Mouse (Mus musculus) intestine, postnatal 0 days (tissue): Measurements from ENCODE around the gene Cnst. TPM values are rescaled to one million over a fixed set of nuclear protein-coding genes. Genes with fewer than 3 reads are reported as not detected.
A peak's percentile ranks its signal among the peaks of the same experiment; 100 is the strongest.

Experiments
- ATAC-seq: fragments of 200-750 bp; cut with Nextera tagmentation; 2 replicates; pipeline ENCODE4 v1.8.0; 2017; ENCODE audit warnings: mild to moderate bottlenecking, moderate TSS enrichment, moderate library complexity
- H3K27ac ChIP-seq: fragments of 300-500 bp; sonication (generic); 2 replicates; pipeline ENCODE4 v1.5.1; 2014; ENCODE audit warnings: mild to moderate bottlenecking, low read depth, low read length, moderate library complexity
- H3K27me3 ChIP-seq: fragments of 300-500 bp; sonication (generic); replicated peaks from 2 replicates; pipeline ENCODE4 v1.6.1; 2014; ENCODE audit warnings: low read length, mixed read lengths; ENCODE audit not compliant: control insufficient read depth, insufficient read depth
- H3K36me3 ChIP-seq: fragments of 300-500 bp; sonication (generic); 2 replicates; pipeline ENCODE4 v1.6.1; 2014; ENCODE audit warnings: mild to moderate bottlenecking, moderate library complexity; ENCODE audit not compliant: control insufficient read depth, insufficient read depth
- H3K4me1 ChIP-seq: fragments of 300-500 bp; sonication (generic); replicated peaks from 2 replicates; pipeline ENCODE4 v1.6.1; 2014; ENCODE audit warnings: antibody characterized with exemption, low read length, mixed read lengths; ENCODE audit not compliant: control insufficient read depth, insufficient read depth
- H3K4me2 ChIP-seq: fragments of 300-500 bp; sonication (generic); replicated peaks from 2 replicates; pipeline ENCODE4 v1.6.1; 2014; ENCODE audit warnings: low read depth, mild to moderate bottlenecking, moderate library complexity
- H3K4me3 ChIP-seq: fragments of 300-500 bp; sonication (generic); 2 replicates; pipeline ENCODE4 v1.5.1; 2014; ENCODE audit warnings: low read depth, low read length
- H3K9ac ChIP-seq: fragments of 300-500 bp; sonication (generic); 2 replicates; pipeline ENCODE4 v1.6.1; 2014; ENCODE audit warnings: mild to moderate bottlenecking, low read depth, low read length
- H3K9me3 ChIP-seq: fragments of 300-500 bp; sonication (generic); 2 replicates; pipeline ENCODE4 v1.6.1; 2016; ENCODE audit warnings: mixed run types; ENCODE audit not compliant: control insufficient read depth
- CTCF ChIP-seq: sonication (generic); IDR thresholded peaks from 2 replicates; pipeline ENCODE4 v1.5.1; 2016; ENCODE audit warnings: low read depth, mild to moderate bottlenecking, control low read depth, antibody characterized with exemption, moderate library complexity
- WGBS: fragments of 180-500 bp; shearing (Covaris S2); extraction: QIAGEN DNeasy Blood & Tissue Kit; methylation state at CpG from one replicate; pipeline ENCODE4 v1.1.7; 2014; 5-methylcytosine and 5-hydroxymethylcytosine counted together
- polyA plus RNA-seq: library from polyadenylated mRNA; unstranded; fragments of >200 nt; fragmentation: Nextera tagmentation; extraction: Ambion mirVana; gene quantifications from 2 replicates; pipeline ENCODE4 v1.2.1, GENCODE M21; 2015

Gene Cnst
- polyA plus RNA-seq, 1 experiment from 2014 or later = 8.4 TPM

- no peak; the same call in 1 of the 2 replicates for TF ChIP-seq CTCF
- ATAC-seq = peak; percentile 85
- H3K36me3 ChIP-seq = peaks cover 9% of the 10 kb centered on the region; the same call in 1 of the 2 replicates
- H3K4me2 ChIP-seq = peak within 1 kb of the TSS; percentile 88
- peak within 1 kb of the TSS; percentile 68 for H3K4me3 ChIP-seq
- H3K9ac ChIP-seq = peak within 1 kb of the TSS; percentile 74
- under 1% methylated on average over 74 of the region's 84 CpGs for WGBS
- H3K4me1 ChIP-seq = no peaks in the 10 kb centered on the region
- H3K9me3 ChIP-seq = no peaks in the 10 kb centered on the region
- no peaks in the 10 kb centered on the region for H3K27me3 ChIP-seq
- peak within 1 kb of the TSS; percentile 88 for H3K27ac ChIP-seq
These were observed 122.0 kb downstream of the Cnst start, which contains the start of gene Sccpdh for GRCm38 (mm10) chr1:179668013-179668805. Gene Sccpdh, plus strand, starts transcription at chr1:179668210.

DNA sequence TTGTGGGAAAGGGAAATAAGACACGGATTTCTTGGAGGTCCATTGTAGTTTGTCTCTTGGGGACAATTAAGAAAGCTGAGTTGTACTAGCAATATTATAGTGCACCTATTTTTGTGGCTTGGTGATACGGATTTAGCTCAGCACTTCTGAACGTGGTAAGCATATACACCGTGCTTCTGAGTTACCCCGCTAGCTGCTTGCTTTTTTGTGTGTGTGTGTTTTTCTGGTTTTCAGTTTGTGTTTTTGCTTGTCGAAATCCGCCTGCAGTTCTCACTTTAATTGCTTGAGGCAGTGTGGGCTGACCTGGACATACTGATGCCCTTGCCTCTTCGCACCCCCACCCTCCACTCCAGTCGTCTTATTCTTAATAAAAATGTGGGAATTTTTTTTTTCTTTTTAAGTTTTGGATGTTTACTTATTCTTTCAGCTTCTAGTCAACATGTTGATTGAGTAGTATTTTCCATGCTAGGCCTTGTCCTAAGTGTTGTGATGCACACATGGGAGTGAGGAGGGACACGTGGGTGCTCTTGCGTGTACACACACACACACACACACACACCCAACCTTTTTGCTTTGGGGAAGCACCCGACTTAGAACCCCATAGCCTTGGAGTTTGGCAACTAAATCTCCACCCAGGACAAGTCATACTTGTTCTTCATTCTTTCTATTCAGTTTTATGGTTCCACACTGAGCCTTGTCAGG, 122.8 kb downstream of the Cnst start:
- no peak overlapping the region for H3K27ac ChIP-seq
- no peaks in the 10 kb centered on the region for H3K4me1 ChIP-seq
- H3K9me3 ChIP-seq = no peaks in the 10 kb centered on the region
- H3K4me3 ChIP-seq = peak overlapping the region; percentile 68
- H3K9ac ChIP-seq = peak overlapping the region; percentile 74
- WGBS = 25% methylated on average over 12 of the region's 12 CpGs
- peak overlapping the region; percentile 88 for H3K4me2 ChIP-seq
- TF ChIP-seq CTCF = peak; percentile 48
- H3K36me3 ChIP-seq = peaks cover 15% of the 10 kb centered on the region; the same call in 1 of the 2 replicates
- no peaks in the 10 kb centered on the region for H3K27me3 ChIP-seq
- ATAC-seq = no peak

DNA sequence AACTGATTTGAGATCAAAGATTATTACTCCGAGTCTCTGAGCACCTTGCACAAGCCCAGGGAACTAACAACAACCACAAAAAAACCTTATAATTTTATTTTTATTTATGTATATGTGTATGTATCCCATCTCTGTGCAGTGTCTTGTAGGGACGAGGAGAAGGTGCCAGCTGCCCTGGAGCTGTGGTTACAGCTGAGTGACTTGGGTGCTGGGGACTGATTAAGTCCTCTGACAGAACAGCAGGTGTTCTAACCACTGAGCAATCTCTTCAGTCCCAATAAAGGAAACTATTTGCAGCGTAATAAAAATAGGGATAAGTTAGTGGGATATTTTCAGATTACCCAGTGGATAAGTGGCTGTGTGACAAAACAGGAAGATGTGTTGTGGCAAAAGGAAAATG, 128.2 kb downstream of the Cnst start:
- WGBS = 92% methylated on average over 3 of the region's 3 CpGs
- TF ChIP-seq CTCF = no peak
- H3K36me3 ChIP-seq = peaks cover 46% of the 10 kb centered on the region

DNA sequence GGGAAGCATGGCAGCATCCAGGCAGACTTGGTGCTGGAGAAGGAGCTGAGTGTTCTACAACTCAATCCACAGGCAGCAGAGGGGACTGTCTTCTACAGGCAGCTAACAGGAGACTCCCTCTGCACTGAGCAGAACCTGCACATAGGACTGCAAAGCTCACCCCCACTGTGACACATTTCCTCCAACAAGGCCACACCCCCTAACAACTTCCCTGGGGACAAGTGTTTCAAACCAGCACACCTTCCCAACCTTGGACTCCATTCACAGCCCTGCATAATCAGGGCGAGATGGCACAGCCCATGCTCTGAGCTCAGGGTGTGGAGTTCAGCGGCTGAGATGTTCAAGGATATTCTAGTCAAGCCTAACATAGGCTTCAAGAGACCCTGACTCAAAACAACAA, 130.9 kb downstream of the Cnst start:
- no peak for ATAC-seq
- 80% methylated on average over 2 of the region's 2 CpGs for whole genome bisulfite sequencing

More for the DNA sequence above, 128.2 kb downstream of the Cnst start:
- no peaks in the 10 kb centered on the region for H3K9me3 ChIP-seq
- H3K4me3 ChIP-seq = no peak overlapping the region
- H3K4me2 ChIP-seq = no peak overlapping the region
- H3K9ac ChIP-seq = no peak overlapping the region
- no peak overlapping the region for H3K27ac ChIP-seq
- no peaks in the 10 kb centered on the region for H3K27me3 ChIP-seq
- H3K4me1 ChIP-seq = no peaks in the 10 kb centered on the region
- no peak for ATAC-seq

More for the DNA sequence above, 130.9 kb downstream of the Cnst start:
- no peak overlapping the region for H3K4me3 ChIP-seq
- TF ChIP-seq CTCF = no peak
- H3K27me3 ChIP-seq = no peaks in the 10 kb centered on the region
- H3K9me3 ChIP-seq = no peaks in the 10 kb centered on the region
- no peak overlapping the region for H3K9ac ChIP-seq
- H3K4me1 ChIP-seq = no peaks in the 10 kb centered on the region
- H3K27ac ChIP-seq = no peak overlapping the region
- H3K4me2 ChIP-seq = no peak overlapping the region
- H3K36me3 ChIP-seq = peaks cover 64% of the 10 kb centered on the region

Other genes with a start within 250 kb of the Cnst start
- gene Smyd3, start 28.3 kb upstream of the Cnst start, polyA plus RNA-seq = 11.3 and 12.2 TPM in 2 replicates
- gene Tfb2m, start 103 bp upstream of the Cnst start, polyA plus RNA-seq = 19.1 and 21.8 TPM in 2 replicates
- gene Sccpdh, start 121.8 kb downstream of the Cnst start, polyA plus RNA-seq = 111 and 113 TPM in 2 replicates
- not detected in 2 replicates for gene Kif28, start 198.9 kb downstream of the Cnst start, polyA plus RNA-seq